Mouse (Mus musculus) testis, adult 2 months (tissue): Measurements from ENCODE around the gene Dffa. TPM values are rescaled to one million over a fixed set of nuclear protein-coding genes. Genes with fewer than 3 reads are reported as not detected.

Experiments used
- H3K27ac ChIP-seq: fragments of 200-500 bp; 2 replicates; pipeline ENCODE4 v1.5.1; 2012; ENCODE audit warnings: low read depth, low read length; ENCODE audit not compliant: control insufficient read depth, insufficient read depth
- H3K27me3 ChIP-seq: fragments of 200-500 bp; 2 replicates; pipeline ENCODE4 v1.6.1; 2012; ENCODE audit warnings: mild to moderate bottlenecking, low read length, moderate library complexity; ENCODE audit not compliant: control insufficient read depth, insufficient read depth
- H3K36me3 ChIP-seq: fragments of 200-500 bp; 2 replicates; pipeline ENCODE4 v1.6.1; 2012; ENCODE audit warnings: mild to moderate bottlenecking, low read length; ENCODE audit not compliant: control insufficient read depth, insufficient read depth
- H3K4me1 ChIP-seq: fragments of 200-500 bp; 2 replicates; pipeline ENCODE4 v1.6.1; 2012; ENCODE audit warnings: low read length; ENCODE audit not compliant: control insufficient read depth, insufficient read depth
- H3K4me3 ChIP-seq: fragments of 200-500 bp; 2 replicates; pipeline ENCODE4 v1.5.1; 2012; ENCODE audit warnings: low read depth, mild to moderate bottlenecking, low read length, moderate library complexity, mixed read lengths; ENCODE audit not compliant: control insufficient read depth
- CTCF ChIP-seq: fragments of 200-500 bp; IDR thresholded peaks from 2 replicates; pipeline ENCODE4 v1.5.1; 2012; ENCODE audit warnings: low read depth, mild to moderate bottlenecking, inconsistent platforms, low read length, moderate library complexity; ENCODE audit not compliant: control insufficient read depth, insufficient read depth, insufficient replicate concordance
- POLR2A ChIP-seq: fragments of 200-500 bp; IDR thresholded peaks from 2 replicates; pipeline ENCODE4 v1.6.1; 2012; ENCODE audit warnings: low read depth, mild to moderate bottlenecking, inconsistent platforms, low read length, moderate library complexity; ENCODE audit not compliant: control insufficient read depth
- polyA plus RNA-seq: library from polyadenylated mRNA; depleted of rRNA; stranded (reverse); fragments of >200 nt; gene quantifications from 2 replicates; pipeline ENCODE4 v1.2.3, GENCODE M21; 2012

The Dffa gene
- polyA plus RNA-seq, 1 experiment = 8.2 TPM

DNA sequence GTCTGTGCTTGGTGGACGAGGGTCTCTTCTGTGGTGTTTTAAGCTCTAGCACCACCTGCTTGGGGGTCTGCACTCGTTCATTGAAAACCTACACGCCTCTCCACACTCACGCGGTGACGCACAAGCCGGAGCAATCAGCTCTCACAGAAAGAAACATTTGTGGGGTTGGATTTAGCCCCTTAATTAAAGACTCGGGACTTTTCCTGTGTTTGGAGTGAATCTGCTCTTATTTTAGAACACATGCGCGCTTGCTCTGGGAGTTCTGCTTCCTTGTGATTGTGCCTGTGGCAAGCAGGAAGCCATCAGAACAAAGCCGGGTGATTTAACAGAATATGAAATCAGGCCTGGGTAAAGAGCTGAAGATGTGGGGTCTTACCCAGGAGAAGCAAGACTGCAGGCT lies 22.7 kb downstream of the Dffa start, which contains the start of gene Cort:
TSS of gene Cort (minus strand) at position 101 of the 400 bp plus-strand sequence.
- Histone ChIP-seq H3K27ac (no peak within 1 kb of the TSS), H3K36me3 (no peaks in the 10 kb centered on the region; the same call in 1 of the 2 replicates), H3K4me1 (no peaks in the 10 kb centered on the region; the same call in 1 of the 2 replicates), H3K4me3 (no peak within 1 kb of the TSS), H3K27me3 (no peaks in the 10 kb centered on the region)
- TF ChIP-seq CTCF (no peak), POLR2A (no peak)

DNA sequence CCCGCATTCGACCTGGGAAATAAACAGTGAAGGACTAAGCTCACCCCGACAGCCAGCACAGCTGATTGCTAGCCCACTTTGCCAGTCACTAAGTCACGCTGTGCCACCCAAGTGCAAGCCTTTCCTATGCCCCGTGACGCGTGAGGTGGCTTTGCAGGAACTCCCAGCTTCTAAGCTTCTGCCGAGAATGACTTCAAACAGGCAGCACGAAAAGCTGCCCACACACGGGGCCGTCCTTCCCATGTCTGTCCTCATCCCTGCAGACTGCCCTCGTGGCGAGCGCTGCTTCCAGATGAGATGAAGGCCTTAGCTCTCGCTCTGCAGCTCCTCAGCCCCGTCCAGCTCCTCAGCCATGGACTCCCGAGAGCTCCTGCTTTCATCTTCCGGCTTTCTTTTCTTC lies 24.5 kb downstream of the Dffa start:
- H3K27ac ChIP-seq = no peak overlapping the region
- TF ChIP-seq CTCF = no peak
- no peak for TF ChIP-seq POLR2A
- H3K36me3 ChIP-seq = no peaks in the 10 kb centered on the region; the same call in 1 of the 2 replicates
- H3K4me1 ChIP-seq = no peaks in the 10 kb centered on the region
- no peaks in the 10 kb centered on the region for H3K27me3 ChIP-seq
- H3K4me3 ChIP-seq = no peak overlapping the region

DNA sequence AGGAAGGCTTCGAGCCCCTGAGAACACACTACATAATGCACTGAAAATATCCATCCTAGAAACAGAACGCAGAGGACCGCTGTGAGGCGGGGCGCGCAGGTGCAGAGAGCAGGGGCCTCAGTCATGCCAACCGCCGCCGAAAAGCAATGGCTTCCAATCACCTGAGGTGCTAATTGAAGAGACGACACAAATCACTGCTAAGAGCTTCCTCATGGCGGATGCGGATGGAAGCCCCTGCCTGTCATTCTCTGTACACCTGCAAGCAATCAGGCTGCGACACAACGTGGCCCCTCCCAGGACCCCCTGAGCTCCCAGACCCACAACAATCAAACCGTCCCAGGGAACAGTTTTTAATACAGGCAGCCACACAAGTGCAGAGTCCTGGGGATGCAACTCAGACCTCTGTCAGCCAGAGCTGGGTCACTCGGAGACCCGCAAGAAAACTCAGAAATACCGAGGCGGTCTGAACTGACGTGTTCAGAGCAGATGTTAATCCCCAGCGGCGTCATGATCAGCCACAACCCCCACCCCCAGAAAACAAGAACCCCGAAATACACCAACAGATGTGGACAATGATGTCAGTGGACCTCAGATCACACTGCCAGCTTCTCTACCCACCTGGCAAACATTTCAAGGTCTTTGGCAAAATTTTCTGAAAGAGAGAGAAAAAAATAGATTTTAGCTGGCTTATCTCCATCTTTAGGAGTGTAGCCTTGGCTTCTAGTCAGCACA lies 27.2 kb downstream of the Dffa start:
- no peaks in the 10 kb centered on the region for H3K4me1 ChIP-seq
- H3K4me3 ChIP-seq = no peak overlapping the region
- H3K27ac ChIP-seq = no peak overlapping the region
- no peaks in the 10 kb centered on the region for H3K27me3 ChIP-seq
- no peak for TF ChIP-seq POLR2A
- TF ChIP-seq CTCF = no peak
- no peaks in the 10 kb centered on the region; the same call in 1 of the 2 replicates for H3K36me3 ChIP-seq

DNA sequence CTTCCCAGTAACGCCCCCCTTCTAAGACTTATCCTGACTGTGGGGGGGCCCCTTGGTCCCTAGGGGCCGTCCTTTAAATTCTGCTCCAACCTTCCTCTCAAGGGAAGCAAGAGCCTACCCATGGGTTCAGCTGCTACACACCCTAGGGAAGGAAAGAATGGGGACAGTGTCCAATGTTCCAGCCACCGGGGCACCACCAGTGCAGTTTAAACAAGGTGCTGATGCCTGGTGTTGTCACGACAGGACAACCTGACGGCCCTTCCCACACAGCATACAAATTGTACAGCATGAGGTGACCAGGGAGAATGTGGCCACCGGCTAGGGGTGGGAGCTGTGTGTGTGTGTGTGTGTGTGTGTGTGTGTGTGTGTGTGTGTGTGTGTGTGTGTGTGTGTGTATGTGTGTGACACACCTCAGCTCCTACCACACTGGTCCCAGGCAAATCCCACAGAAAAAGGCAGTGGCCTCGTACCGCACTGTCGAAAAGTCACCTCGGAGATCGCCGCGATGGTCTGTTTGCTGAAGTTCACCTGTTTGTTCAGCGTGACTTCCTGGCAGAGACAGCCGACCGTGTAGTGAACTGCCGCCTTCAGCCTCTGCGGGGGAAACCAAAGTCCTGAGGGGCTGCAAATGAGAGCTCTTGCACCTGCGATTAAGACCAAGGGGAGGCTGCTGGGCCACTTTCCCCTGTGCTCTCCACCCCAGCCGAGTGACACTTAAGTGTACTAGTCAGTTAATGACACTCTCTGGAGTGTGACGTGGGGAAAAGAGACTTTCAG lies 28.0 kb downstream of the Dffa start:
- Histone ChIP-seq H3K27me3 (no peaks in the 10 kb centered on the region), H3K36me3 (no peaks in the 10 kb centered on the region; the same call in 1 of the 2 replicates), H3K27ac (no peak overlapping the region), H3K4me1 (peaks cover 5% of the 10 kb centered on the region), H3K4me3 (no peak overlapping the region)
- no peak for TF ChIP-seq POLR2A

DNA sequence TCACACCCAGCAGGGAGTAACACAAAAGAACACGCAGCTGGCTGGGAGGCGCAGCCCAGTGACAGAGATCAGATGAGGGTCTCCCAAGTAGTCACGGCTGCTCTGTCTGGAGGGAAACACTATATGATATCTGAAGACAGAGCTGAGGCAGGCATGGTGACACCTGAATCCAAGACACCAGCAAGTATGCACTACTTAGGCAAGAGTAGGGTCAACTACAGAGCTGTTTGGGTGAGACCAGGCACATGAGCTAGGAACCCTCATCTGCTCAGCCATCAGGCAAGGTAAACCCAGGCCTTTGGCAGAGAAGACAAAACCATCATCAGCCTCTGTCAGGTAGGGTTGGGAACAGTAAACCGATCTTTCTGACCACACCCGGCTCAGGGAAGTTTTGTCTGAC lies 29.4 kb downstream of the Dffa start:
- Histone ChIP-seq H3K36me3 (no peaks in the 10 kb centered on the region), H3K27ac (no peak overlapping the region)

DNA sequence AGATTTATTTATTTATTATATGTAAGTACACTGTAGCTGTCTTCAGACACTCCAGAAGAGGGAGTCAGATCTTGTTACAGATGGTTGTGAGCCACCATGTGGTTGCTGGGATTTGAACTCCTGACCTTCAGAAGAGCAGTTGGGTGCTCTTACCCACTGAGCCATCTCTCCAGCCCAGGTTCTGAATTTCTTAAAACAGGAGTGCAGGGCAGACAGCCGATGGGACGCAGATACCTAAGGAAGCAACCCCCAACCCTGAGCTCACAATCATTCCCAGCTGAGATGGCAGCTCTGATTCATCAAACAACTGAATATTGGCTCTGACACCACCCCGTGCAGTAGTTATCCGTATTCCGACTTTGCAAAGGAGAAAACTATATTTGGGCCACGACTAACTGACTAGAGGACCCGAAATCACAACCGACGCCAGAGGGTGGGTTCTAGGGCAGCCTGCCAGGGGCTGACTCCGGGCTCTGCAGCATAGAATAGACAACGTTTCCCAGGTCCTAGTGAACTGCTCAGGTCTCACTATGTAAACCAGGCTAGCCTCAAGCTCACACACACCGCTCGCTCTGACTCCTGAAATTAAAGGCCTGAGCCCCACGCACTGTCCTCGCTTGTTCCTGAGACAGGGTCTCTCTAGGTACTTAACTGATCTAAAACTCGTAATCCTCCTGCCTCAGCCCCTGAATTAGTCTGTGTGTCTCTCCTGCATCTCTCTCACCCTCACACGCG lies 32.3 kb downstream of the Dffa start:
- Histone ChIP-seq H3K36me3 (no peaks in the 10 kb centered on the region), H3K27ac (no peak overlapping the region), H3K4me3 (peak overlapping the region; percentile 99), H3K27me3 (no peaks in the 10 kb centered on the region), H3K4me1 (peaks cover 7% of the 10 kb centered on the region)
- TF ChIP-seq CTCF = no peak
- no peak for TF ChIP-seq POLR2A

More for the DNA sequence above, 29.4 kb downstream of the Dffa start:
- H3K27me3 ChIP-seq = no peaks in the 10 kb centered on the region
- peaks cover 7% of the 10 kb centered on the region for H3K4me1 ChIP-seq
- no peak overlapping the region for H3K4me3 ChIP-seq
- TF ChIP-seq CTCF (no peak), POLR2A (no peak)

DNA sequence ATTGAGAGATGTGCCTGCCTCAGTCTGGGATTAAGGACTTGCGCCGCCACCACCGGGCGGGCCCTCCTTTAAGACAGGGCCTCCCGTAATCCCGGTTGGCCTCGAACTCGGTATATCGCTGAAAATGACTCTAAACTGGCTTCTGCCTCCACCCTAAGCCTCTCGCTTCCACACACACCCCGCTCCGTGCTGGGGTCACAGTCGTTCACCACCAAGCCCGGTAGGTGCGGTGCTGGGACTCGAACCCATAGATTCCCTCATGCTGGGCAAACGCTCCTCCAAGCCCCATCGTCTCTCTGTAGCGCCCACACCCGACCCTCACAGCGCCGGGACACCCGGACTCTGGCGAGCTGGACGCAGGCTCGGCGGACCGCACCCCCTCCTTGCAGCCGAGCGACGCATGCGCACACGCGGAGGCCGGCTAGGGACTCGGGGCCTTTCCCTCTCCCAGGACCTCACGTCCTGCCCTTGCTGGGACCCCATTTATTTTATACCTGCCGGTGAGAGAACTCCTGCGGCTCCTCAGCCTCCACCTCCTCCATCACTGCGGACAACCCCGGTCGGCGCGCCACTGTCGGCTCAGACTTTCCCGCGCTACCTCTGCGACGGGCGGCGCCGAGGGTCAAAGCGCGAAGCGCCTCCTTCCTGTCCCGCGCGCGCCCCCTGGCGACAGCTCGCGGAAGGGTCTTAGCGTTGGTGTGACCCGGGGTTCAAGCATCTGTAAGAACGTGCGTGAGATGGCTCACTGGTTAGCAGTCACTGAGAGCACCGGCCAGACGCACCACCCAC lies 33.2 kb downstream of the Dffa start, which contains the start of gene Cenps:
TSS of gene Cenps (minus strand) at position 648 of the 789 bp plus-strand sequence.
- peaks cover 7% of the 10 kb centered on the region for H3K4me1 ChIP-seq
- peak within 1 kb of the TSS; percentile 89 for H3K27ac ChIP-seq
- H3K36me3 ChIP-seq = no peaks in the 10 kb centered on the region
- TF ChIP-seq CTCF (peak; percentile 91), POLR2A (peak; percentile 67)
- no peaks in the 10 kb centered on the region for H3K27me3 ChIP-seq
- H3K4me3 ChIP-seq = peak within 1 kb of the TSS; percentile 99
